Mouse (Mus musculus) common myeloid progenitor, adult 5-6 weeks (primary cell): ENCODE data around the gene Gripap1. TPM values are rescaled to one million over a fixed set of nuclear protein-coding genes. Genes with fewer than 3 reads are reported as not detected.
A peak's percentile ranks its signal among the peaks of the same experiment; 100 is the strongest.

ENCODE experiments used
- ATAC-seq: replicated peaks from 2 replicates; pipeline ENCODE4 v1.8.0; 2016; ENCODE audit warnings: low read depth, mild to moderate bottlenecking, moderate TSS enrichment, inconsistent platforms; ENCODE audit not compliant: poor library complexity, severe bottlenecking
- total RNA-seq: library from RNA; stranded (forward); fragments of 200-1000, 187-1606 nt; gene quantifications from 2 replicates; pipeline ENCODE4 v1.2.3, GENCODE M21; 2017

Gene Gripap1
- total RNA-seq, 1 experiment from 2014 or later = 73.1 TPM

DNA sequence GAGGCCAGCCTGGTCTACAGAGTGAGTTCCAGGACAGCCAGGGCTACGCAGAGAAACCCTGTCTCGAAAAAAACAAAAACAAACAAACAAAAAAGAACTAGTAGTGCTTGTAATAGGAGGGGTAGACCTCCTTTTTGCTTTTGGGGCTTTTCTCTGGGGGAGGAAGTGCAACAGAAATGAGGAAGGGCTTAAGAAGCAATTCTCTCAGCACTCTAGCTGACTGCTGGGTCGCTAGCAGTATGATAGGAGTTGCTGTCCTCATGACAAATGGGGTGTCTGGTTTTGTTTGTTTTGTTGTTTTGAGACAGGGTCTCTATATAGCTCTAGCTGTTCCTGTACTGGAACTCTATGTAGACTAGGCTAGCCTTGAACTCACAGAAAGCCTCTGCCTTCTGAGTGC lies 75.0 kb downstream of the Gripap1 start:
- peak; percentile 42 for ATAC-seq

DNA sequence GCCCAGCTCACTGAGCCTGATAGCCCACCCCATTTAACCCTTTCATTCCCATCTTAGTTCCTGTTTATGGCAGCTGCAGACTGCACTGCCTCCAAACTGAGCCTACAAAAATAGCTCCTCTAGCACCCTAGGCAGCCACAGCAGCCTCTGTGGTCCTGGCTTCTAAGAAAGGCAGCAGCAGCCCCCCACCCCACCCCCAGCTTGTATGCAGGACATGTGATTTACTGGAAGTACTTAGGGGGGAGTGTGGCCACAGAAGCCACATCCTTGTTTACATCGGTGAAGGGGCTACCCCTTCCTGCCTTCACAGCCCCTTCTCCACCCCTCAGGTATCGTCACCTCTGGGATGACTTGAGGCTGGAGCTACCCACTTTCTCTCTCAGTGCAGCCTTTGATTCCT lies 75.8 kb downstream of the Gripap1 start:
- ATAC-seq = peak; percentile 54; the same call in 1 of the 2 replicates

DNA sequence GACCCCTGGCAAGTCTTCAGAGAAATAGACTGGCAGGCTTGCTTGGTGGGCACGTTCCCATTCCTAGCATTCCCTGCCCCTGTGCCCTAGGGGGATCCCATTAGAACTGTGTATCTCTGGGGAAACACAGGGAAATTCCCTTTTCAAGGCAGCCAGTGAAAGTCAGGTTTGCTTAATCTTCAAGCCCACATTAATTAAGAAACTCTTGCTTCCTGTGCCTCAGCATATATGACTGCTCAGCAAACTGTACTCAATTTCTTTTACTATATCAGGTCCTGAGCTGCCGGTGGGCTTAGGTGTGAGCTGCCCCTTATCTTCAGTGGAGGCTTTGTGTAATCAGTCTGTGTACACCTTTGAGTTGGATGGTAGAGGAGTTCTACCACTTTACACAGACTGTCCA lies 76.2 kb downstream of the Gripap1 start:
- ATAC-seq = no peak

DNA sequence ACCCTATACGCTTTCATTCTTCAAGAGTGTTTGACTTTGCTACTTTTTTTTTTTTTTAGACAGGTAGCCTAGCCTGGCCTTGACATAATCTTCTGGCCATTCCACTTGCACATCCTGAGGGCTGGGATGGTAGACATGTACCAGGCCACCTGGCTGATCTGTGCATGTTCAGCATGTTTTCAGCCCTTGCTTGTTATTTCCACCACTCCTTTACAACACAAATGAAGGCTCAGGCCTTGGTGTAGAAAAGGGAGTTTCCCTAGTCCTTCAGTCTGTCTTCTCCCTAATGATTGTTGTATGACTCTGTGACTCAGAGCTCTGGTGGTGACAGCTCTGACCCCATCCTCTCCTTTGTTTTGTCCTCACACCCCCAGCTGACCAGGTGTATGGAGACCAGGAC lies 77.6 kb downstream of the Gripap1 start:
- ATAC-seq = no peak

DNA sequence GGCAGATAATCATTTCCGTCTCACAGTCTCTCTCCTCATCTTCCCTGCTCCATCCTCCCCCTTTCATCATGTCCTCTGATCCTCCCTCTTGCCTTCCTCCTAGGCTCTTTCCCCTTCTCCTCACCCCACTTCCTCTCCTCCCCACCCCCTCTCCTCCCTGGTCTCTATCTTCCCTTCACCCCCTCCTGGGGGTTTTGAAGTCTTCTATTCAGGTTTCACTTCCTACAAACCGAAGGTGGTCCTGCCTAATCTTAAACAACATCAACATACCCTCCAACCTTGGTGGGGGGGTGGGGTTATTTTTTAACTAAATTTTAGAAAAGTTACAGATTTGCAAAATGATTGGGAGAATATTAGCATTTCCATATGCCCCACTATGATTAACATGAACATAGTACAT lies 78.9 kb downstream of the Gripap1 start:
- ATAC-seq = no peak

DNA sequence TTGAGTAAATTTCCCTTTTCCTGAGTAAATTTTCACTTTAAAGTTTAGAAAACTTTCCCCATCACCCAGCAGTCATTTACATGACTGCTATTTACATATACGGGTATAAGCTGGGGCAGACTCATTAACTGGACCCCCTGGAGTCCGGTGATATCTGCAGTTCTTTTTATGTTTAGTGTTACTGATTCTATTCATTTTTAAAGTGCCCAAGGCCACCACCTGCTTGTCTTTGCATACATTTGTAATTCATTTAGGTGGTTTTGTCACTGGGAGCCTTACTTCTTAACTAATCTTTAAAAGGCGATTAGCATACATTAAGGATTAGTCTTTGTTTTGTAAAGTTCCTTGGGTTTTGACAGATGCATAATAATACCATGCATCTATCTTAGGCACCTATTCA lies 80.3 kb downstream of the Gripap1 start:
- no peak for ATAC-seq

Other genes starting within 250 kb of the Gripap1 start
- 0.05 TPM in 1 of 2 replicates, not detected in the other for gene Foxp3, start 216.1 kb upstream of the Gripap1 start, total RNA-seq
- 0.82 and 1.0 TPM in 2 replicates for gene Ppp1r3f, start 215.5 kb upstream of the Gripap1 start, total RNA-seq
- 31.2 and 36.4 TPM in 2 replicates for gene Ccdc22, start 184.2 kb upstream of the Gripap1 start, total RNA-seq
- gene Cacna1f, start 182.7 kb upstream of the Gripap1 start, total RNA-seq = 0.05 TPM in 1 of 2 replicates, not detected in the other
- gene Syp, start 151.3 kb upstream of the Gripap1 start, total RNA-seq = 1.6 TPM in 1 of 2 replicates, not detected in the other
- 3.4 and 4.6 TPM in 2 replicates for gene Prickle3, start 132.5 kb upstream of the Gripap1 start, total RNA-seq
- gene Plp2, start 118.4 kb upstream of the Gripap1 start, total RNA-seq = 42.5 and 44.7 TPM in 2 replicates
- gene Magix, start 108.5 kb upstream of the Gripap1 start, total RNA-seq = 0.68 TPM in 1 of 2 replicates, not detected in the other
- gene Gpkow, start 92.6 kb upstream of the Gripap1 start, total RNA-seq = 19.6 and 22.4 TPM in 2 replicates
- gene Wdr45, start 75.4 kb upstream of the Gripap1 start, total RNA-seq = 31.1 and 31.9 TPM in 2 replicates
- gene Gm45208, start 67.5 kb upstream of the Gripap1 start, total RNA-seq = not detected in 2 replicates
- 6.2 and 10.4 TPM in 2 replicates for gene Praf2, start 61.3 kb upstream of the Gripap1 start, total RNA-seq
- gene Ccdc120, start 38.9 kb upstream of the Gripap1 start, total RNA-seq = 5.2 and 6.8 TPM in 2 replicates
- 7.1 and 10.1 TPM in 2 replicates for gene Tfe3, start 27.2 kb upstream of the Gripap1 start, total RNA-seq
- gene Kcnd1, start 32.5 kb downstream of the Gripap1 start, total RNA-seq = 0.91 TPM in 1 of 2 replicates, not detected in the other
- 57.0 and 57.9 TPM in 2 replicates for gene Otud5, start 51.6 kb downstream of the Gripap1 start, total RNA-seq
- 2.2 and 5.0 TPM in 2 replicates for gene Pim2, start 88.5 kb downstream of the Gripap1 start, total RNA-seq
- gene Slc35a2, start 94.3 kb downstream of the Gripap1 start, total RNA-seq = 10.5 and 13.2 TPM in 2 replicates
- 156 and 162 TPM in 2 replicates for gene Pqbp1, start 109.5 kb downstream of the Gripap1 start, total RNA-seq
- 42.2 and 54.8 TPM in 2 replicates for gene Timm17b, start 109.6 kb downstream of the Gripap1 start, total RNA-seq
- not detected in 2 replicates for gene Gm10491, start 118.1 kb downstream of the Gripap1 start, total RNA-seq
- not detected in 2 replicates for gene Gm10490, start 119.8 kb downstream of the Gripap1 start, total RNA-seq
- gene Pcsk1n, start 130.1 kb downstream of the Gripap1 start, total RNA-seq = not detected in 2 replicates
- gene Eras, start 138.8 kb downstream of the Gripap1 start, total RNA-seq = not detected in 2 replicates
- gene Hdac6, start 158.1 kb downstream of the Gripap1 start, total RNA-seq = 11.0 and 13.1 TPM in 2 replicates
- gene Gata1, start 188.3 kb downstream of the Gripap1 start, total RNA-seq = 46.7 and 51.4 TPM in 2 replicates
- not detected in 2 replicates for gene Glod5, start 228.7 kb downstream of the Gripap1 start, total RNA-seq